Mouse (Mus musculus) G1E (cell line): Measurements from ENCODE around the gene Cic.

Experiments used
- CTCF ChIP-seq: IDR thresholded peaks from 2 replicates; pipeline ENCODE4 v1.5.1; 2012; ENCODE audit warnings: low read depth, low read length, inconsistent platforms, mixed read lengths
- GATA1 ChIP-seq: IDR thresholded peaks from 2 replicates; pipeline ENCODE4 v1.6.1; 2012; ENCODE audit warnings: borderline replicate concordance, low read length, inconsistent platforms, mixed read lengths
- GATA2 ChIP-seq: IDR thresholded peaks from 2 replicates; pipeline ENCODE4 v1.6.1; 2012; ENCODE audit warnings: low read depth, low read length, inconsistent platforms, borderline replicate concordance
- POLR2AphosphoS5 ChIP-seq: IDR thresholded peaks from 2 replicates; pipeline ENCODE4 v1.6.1; 2012; ENCODE audit warnings: low read depth, low read length, inconsistent platforms; ENCODE audit not compliant: insufficient replicate concordance
- TAL1 ChIP-seq: conservative IDR thresholded peaks from 2 replicates; pipeline ENCODE4 v1.6.1; 2012; ENCODE audit warnings: low read depth, low read length, inconsistent platforms, mixed read lengths

DNA sequence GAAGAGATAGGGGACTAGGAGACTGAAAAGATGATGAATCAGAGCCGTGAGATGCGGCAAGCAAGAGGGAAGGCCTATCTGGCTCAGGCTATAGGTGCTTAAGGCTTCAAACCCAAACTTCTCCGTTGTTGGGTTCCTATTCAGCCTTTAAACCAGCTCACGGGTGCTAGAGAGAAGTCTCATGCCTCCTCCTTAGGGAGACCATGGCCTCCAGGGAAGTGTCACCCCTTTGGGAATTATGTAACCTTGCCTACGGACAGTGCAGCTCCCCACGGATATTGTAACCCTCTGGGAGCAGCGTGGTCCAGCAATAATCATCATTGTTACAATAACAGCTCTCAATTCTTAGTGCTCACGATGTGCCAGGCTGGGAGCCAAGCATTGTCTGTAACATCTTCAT, 15.7 kb upstream of the Cic start:
- TF ChIP-seq CTCF (no peak), GATA2 (no peak), TAL1 (no peak), GATA1 (no peak), POLR2AphosphoS5 (no peak)
